Mouse (Mus musculus) limb, embryonic 11.5 days (tissue): ENCODE results near the gene Dnaja4. TPM values are rescaled to one million over a fixed set of nuclear protein-coding genes. Genes with fewer than 3 reads are reported as not detected.

Experiments used
- ATAC-seq: fragments of 200-750 bp; cut with Nextera tagmentation; 2 replicates; pipeline ENCODE4 v1.8.0; 2017; ENCODE audit warnings: low read depth; ENCODE audit not compliant: insufficient number of reproducible peaks, low FRiP score, low TSS enrichment
- DNase-seq: peaks from one replicate; pipeline ENCODE4 v3.0.0-alpha.2; 2015; ENCODE audit warnings: low spot score
- H3K27ac ChIP-seq: fragments of 300-500 bp; sonication (generic); replicated peaks from 2 replicates; pipeline ENCODE4 v1.5.1; 2014; ENCODE audit warnings: low read depth, mild to moderate bottlenecking, low read length
- H3K27me3 ChIP-seq: fragments of 300-500 bp; sonication (generic); 2 replicates; pipeline ENCODE4 v1.6.1; 2014; ENCODE audit warnings: mild to moderate bottlenecking, low read length, mixed read lengths; ENCODE audit not compliant: control insufficient read depth, insufficient read depth
- H3K36me3 ChIP-seq: fragments of 300-500 bp; sonication (generic); 2 replicates; pipeline ENCODE4 v1.6.1; 2014; ENCODE audit warnings: mild to moderate bottlenecking, low read length, moderate library complexity, mixed read lengths; ENCODE audit not compliant: control insufficient read depth, insufficient read depth
- H3K4me1 ChIP-seq: fragments of 300-500 bp; sonication (generic); 2 replicates; pipeline ENCODE4 v1.6.1; 2014; ENCODE audit warnings: low read length, mixed read lengths; ENCODE audit not compliant: control insufficient read depth, insufficient read depth
- H3K4me2 ChIP-seq: fragments of 300-500 bp; sonication (generic); 2 replicates; pipeline ENCODE4 v1.6.1; 2014; ENCODE audit warnings: low read depth, mild to moderate bottlenecking, moderate library complexity; ENCODE audit not compliant: severe bottlenecking
- H3K4me3 ChIP-seq: fragments of 300-500 bp; sonication (generic); 2 replicates; pipeline ENCODE4 v1.5.1; 2014; ENCODE audit warnings: low read depth, low read length
- H3K9ac ChIP-seq: fragments of 300-500 bp; sonication (generic); 2 replicates; pipeline ENCODE4 v1.6.1; 2014; ENCODE audit warnings: mild to moderate bottlenecking, low read length
- H3K9me3 ChIP-seq: fragments of 300-500 bp; sonication (generic); 2 replicates; pipeline ENCODE4 v1.6.1; 2016; ENCODE audit warnings: low read length; ENCODE audit not compliant: control insufficient read depth
- WGBS: fragments of 180-500 bp; shearing (Covaris S2); extraction: QIAGEN DNeasy Blood & Tissue Kit; methylation state at CpG from one replicate; pipeline ENCODE4 v1.1.7; 2014; 5-methylcytosine and 5-hydroxymethylcytosine counted together
- polyA plus RNA-seq: library from polyadenylated mRNA; unstranded; fragments of >200 nt; fragmentation: Nextera tagmentation; extraction: Ambion mirVana; gene quantifications from 2 replicates; pipeline ENCODE4 v1.2.1, GENCODE M21; 2014

Dnaja4 gene
- polyA plus RNA-seq, 1 experiment from 2014 or later = 3.6 TPM

GRCm38 (mm10) chr9:54732122-54732521, 33.4 kb downstream of the Dnaja4 start:
- Histone ChIP-seq H3K36me3 (peaks cover 9% of the 10 kb centered on the region; the same call in 1 of the 2 replicates), H3K4me1 (peaks cover 5% of the 10 kb centered on the region), H3K27ac (no peak overlapping the region), H3K9ac (no peak overlapping the region), H3K27me3 (no peaks in the 10 kb centered on the region), H3K9me3 (no peaks in the 10 kb centered on the region), H3K4me2 (no peak overlapping the region), H3K4me3 (no peak overlapping the region)
- 94% methylated on average over 2 of the region's 2 CpGs for WGBS
- ATAC-seq (no peak), DNase-seq (no peak)

- peak; percentile 94 for ATAC-seq
- no peaks in the 10 kb centered on the region for H3K27me3 ChIP-seq
- H3K4me1 ChIP-seq = peaks cover 5% of the 10 kb centered on the region
- H3K9me3 ChIP-seq = no peaks in the 10 kb centered on the region
- no peak within 1 kb of the TSS for H3K27ac ChIP-seq
- DNase-seq = peak; percentile 100
- peak within 1 kb of the TSS; percentile 76 for H3K9ac ChIP-seq
- peak within 1 kb of the TSS; percentile 68 for H3K4me3 ChIP-seq
- H3K4me2 ChIP-seq = peak within 1 kb of the TSS; percentile 74
- 0 out of 2 replicates have a peak, but pooled peaks cover 5% of the 10 kb centered on the region for H3K36me3 ChIP-seq
- WGBS = 3% methylated on average over 32 of the region's 32 CpGs
Observed at GRCm38 (mm10) chr9:54733921-54734638, 35.4 kb downstream of the Dnaja4 start, which contains the start of gene Wdr61. TSS of gene Wdr61 (minus strand) at chr9:54734519.

GRCm38 (mm10) chr9:54734639-54735252, 36.1 kb downstream of the Dnaja4 start:
- 22% methylated on average over 11 of the region's 11 CpGs for WGBS
- Histone ChIP-seq H3K4me3 (peak overlapping the region; percentile 68), H3K27me3 (no peaks in the 10 kb centered on the region), H3K36me3 (no peaks in the 10 kb centered on the region), H3K27ac (no peak overlapping the region), H3K4me2 (peak overlapping the region; percentile 74), H3K4me1 (peaks cover 5% of the 10 kb centered on the region), H3K9me3 (no peaks in the 10 kb centered on the region), H3K9ac (no peak overlapping the region; the same call in 1 of the 2 replicates)
- ATAC-seq (no peak), DNase-seq (no peak)

- H3K27me3 ChIP-seq = no peaks in the 10 kb centered on the region
- DNase-seq (peak; percentile 85), ATAC-seq (no peak)
- no peak overlapping the region for H3K4me3 ChIP-seq
- no peak overlapping the region for H3K9ac ChIP-seq
- no peak overlapping the region for H3K4me2 ChIP-seq
- no peak overlapping the region for H3K27ac ChIP-seq
- H3K4me1 ChIP-seq = peaks cover 5% of the 10 kb centered on the region
- H3K36me3 ChIP-seq = no peaks in the 10 kb centered on the region
- WGBS = 19% methylated on average over 9 of the region's 9 CpGs
- no peaks in the 10 kb centered on the region for H3K9me3 ChIP-seq
Observed at GRCm38 (mm10) chr9:54736284-54736701, 37.6 kb downstream of the Dnaja4 start.

- Histone ChIP-seq H3K4me1 (peaks cover 3% of the 10 kb centered on the region), H3K9me3 (no peaks in the 10 kb centered on the region), H3K27me3 (no peaks in the 10 kb centered on the region), H3K27ac (no peak overlapping the region), H3K9ac (no peak overlapping the region), H3K4me2 (no peak overlapping the region), H3K4me3 (no peak overlapping the region), H3K36me3 (no peaks in the 10 kb centered on the region)
- peak; percentile 81 for DNase-seq
- ATAC-seq = no peak
- 19% methylated on average over 3 of the region's 3 CpGs for WGBS
Observed at GRCm38 (mm10) chr9:54738376-54738775, 39.7 kb downstream of the Dnaja4 start.

- no peak for DNase-seq
- Histone ChIP-seq H3K27me3 (no peaks in the 10 kb centered on the region), H3K4me2 (no peak overlapping the region), H3K9ac (no peak overlapping the region), H3K9me3 (no peaks in the 10 kb centered on the region), H3K27ac (no peak overlapping the region), H3K36me3 (no peaks in the 10 kb centered on the region), H3K4me3 (no peak overlapping the region), H3K4me1 (no peaks in the 10 kb centered on the region)
- no peak for ATAC-seq
- WGBS = 77% methylated on average over 4 of the region's 4 CpGs
Observed at GRCm38 (mm10) chr9:54743891-54744290, 45.2 kb downstream of the Dnaja4 start.

- WGBS = 48% methylated on average over 13 of the region's 13 CpGs
- Histone ChIP-seq H3K4me3 (no peak overlapping the region), H3K4me2 (no peak overlapping the region), H3K9ac (no peak overlapping the region), H3K27me3 (no peaks in the 10 kb centered on the region), H3K9me3 (no peaks in the 10 kb centered on the region), H3K4me1 (no peaks in the 10 kb centered on the region), H3K27ac (no peak overlapping the region), H3K36me3 (no peaks in the 10 kb centered on the region)
- ATAC-seq (no peak), DNase-seq (no peak)
Observed at GRCm38 (mm10) chr9:54745740-54746370, 47.2 kb downstream of the Dnaja4 start.

GRCm38 (mm10) chr9:54750215-54750981, 51.7 kb downstream of the Dnaja4 start:
- peaks cover 5% of the 10 kb centered on the region; the same call in 1 of the 2 replicates for H3K4me1 ChIP-seq
- no peak overlapping the region for H3K4me2 ChIP-seq
- no peak overlapping the region for H3K4me3 ChIP-seq
- no peaks in the 10 kb centered on the region for H3K36me3 ChIP-seq
- H3K9ac ChIP-seq = no peak overlapping the region
- no peak overlapping the region for H3K27ac ChIP-seq
- no peak for ATAC-seq
- H3K9me3 ChIP-seq = no peaks in the 10 kb centered on the region
- 88% methylated on average over 7 of the region's 7 CpGs for WGBS
- DNase-seq = no peak
- H3K27me3 ChIP-seq = 0 out of 2 replicates have a peak, but pooled peaks cover 2% of the 10 kb centered on the region
